Mouse (Mus musculus): ENCODE data around the gene Cdk2ap2.

The Cdk2ap2 gene

GRCm38 (mm10) chr19:4140147-4140546 lies 43.2 kb downstream of the Cdk2ap2 start:
- DNase-seq: no peak

- DNase-seq: peak in 1 of 2 experiments; percentile 41
Measured at GRCm38 (mm10) chr19:4142416-4143173, 45.6 kb downstream of the Cdk2ap2 start.

GRCm38 (mm10) chr19:4143759-4144268 lies 46.8 kb downstream of the Cdk2ap2 start, which contains the start of gene Cabp4:
Gene Cabp4, minus strand, starts transcription at chr19:4144033.
- DNase-seq: no peak

GRCm38 (mm10) chr19:4144550-4145498 lies 47.8 kb downstream of the Cdk2ap2 start:
- no peak for DNase-seq

- DNase-seq: no peak
Measured at GRCm38 (mm10) chr19:4145936-4146335, 49.0 kb downstream of the Cdk2ap2 start.

GRCm38 (mm10) chr19:4146366-4147021 lies 49.5 kb downstream of the Cdk2ap2 start:
- DNase-seq: peak in 1 of 2 experiments; percentile 17

GRCm38 (mm10) chr19:4147022-4147405 lies 50.0 kb downstream of the Cdk2ap2 start:
- DNase-seq: peak in 1 of 2 experiments; percentile 32

GRCm38 (mm10) chr19:4147782-4148490 lies 51.0 kb downstream of the Cdk2ap2 start:
- DNase-seq: no peak

- peak; percentile 96 to 99 for DNase-seq
Measured at GRCm38 (mm10) chr19:4148491-4148806, 51.5 kb downstream of the Cdk2ap2 start, which contains the start of gene Coro1b. Gene Coro1b, plus strand, starts transcription at chr19:4148619.

All from cerebellum, postnatal 25 days (tissue).